Mouse (Mus musculus): ENCODE measurements at regions not wholly inside any gene's neighbourhood (a gene's known extent, or its start where the extent isn't known, plus 50 kb on each side); places are given as distances from the start of the nearest gene placed in this dataset.

- ATAC-seq (replicated peaks; ENCODE audit: insufficient number of reproducible peaks, low FRiP score, low TSS enrichment, poor library complexity, severe bottlenecking): no peak
Measured at GRCm38 (mm10) chr16:93166667-93167066, 340.7 kb upstream of the Runx1 start.

GRCm38 (mm10) chr16:93158526-93159226 is 332.7 kb upstream of the Runx1 start:
- no peak for ATAC-seq (replicated peaks; ENCODE audit: insufficient number of reproducible peaks, low FRiP score, low TSS enrichment, poor library complexity, severe bottlenecking)

DNA sequence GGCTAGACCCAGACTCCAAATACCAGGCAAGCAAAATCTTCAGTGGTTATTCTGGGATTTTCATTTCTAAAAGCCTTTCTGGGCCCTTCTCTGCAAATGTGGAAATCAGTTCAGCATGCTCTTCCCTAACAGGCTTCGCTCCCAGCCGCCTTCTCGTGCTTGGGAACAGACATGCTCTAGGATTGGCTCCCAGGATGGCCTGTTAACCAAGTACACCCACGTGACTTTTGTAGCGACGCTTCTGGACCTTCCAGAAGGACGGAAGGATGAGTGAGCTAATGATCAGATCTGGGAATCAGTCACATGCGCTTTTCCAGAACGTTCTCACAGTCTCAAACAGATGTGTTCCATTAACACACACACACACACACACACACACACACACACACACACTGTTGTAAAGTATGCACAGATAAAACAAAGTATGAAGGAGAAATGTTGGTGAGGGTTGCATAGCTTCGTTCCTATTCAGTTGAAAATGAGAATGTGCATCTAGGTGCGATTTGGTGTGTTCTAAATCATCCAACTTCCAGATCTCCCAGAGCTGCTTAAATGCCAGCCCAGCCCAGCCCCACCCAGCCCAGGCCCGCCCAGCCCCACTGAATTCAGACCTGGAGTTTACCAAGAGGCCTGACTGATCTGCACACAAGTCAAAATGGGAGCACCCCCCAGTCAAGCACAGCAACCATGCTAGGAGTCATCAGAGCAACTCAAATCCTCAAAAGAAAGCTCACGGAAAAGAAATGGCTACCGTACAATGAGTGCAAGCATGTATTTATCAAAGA is 327.8 kb upstream of the Runx1 start:
- ATAC-seq (replicated peaks; ENCODE audit: insufficient number of reproducible peaks, low FRiP score, low TSS enrichment, poor library complexity, severe bottlenecking): no peak

DNA sequence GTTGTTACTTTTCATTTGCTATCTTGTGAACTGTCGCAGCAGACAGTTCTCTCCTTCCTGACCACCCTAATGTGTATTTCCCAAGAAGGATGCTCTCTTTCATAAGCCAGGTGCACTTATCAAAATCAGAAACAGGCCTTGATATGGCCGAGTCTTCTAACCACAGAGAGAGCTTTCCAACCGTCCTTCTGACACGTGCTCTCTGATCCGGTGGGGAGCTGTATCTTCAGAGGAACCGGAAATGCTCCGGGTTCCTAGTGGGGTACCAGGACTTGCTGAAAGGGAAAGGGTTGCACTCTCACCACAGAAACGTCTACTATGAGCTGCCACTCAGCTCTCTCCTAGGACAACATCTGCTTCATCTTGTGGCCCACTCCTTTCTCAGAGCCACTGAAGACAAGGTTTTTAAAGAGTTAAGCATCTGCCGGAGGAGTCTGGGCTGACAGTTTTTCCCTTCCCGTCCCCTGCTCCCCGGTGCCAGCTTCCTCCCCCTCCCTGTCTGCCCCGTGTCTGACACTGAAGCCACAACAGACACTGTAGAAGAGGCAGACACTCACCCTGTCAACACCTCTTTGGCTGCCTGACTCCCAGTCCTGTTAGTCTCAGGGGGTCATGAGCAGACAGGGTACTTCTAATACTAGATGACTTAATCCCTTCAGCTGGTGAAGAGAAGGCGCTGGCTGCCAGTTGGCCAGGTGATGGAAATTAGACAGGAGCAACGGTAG is 327.0 kb upstream of the Runx1 start:
- ATAC-seq (replicated peaks; ENCODE audit: insufficient number of reproducible peaks, low FRiP score, low TSS enrichment, poor library complexity, severe bottlenecking): no peak; the same call in 1 of the 2 replicates

GRCm38 (mm10) chr16:93152057-93152456 is 326.1 kb upstream of the Runx1 start:
- no peak for ATAC-seq (replicated peaks; ENCODE audit: insufficient number of reproducible peaks, low FRiP score, low TSS enrichment, poor library complexity, severe bottlenecking)

GRCm38 (mm10) chr16:93151652-93152051 is 325.7 kb upstream of the Runx1 start:
- no peak for ATAC-seq (replicated peaks; ENCODE audit: insufficient number of reproducible peaks, low FRiP score, low TSS enrichment, poor library complexity, severe bottlenecking)

- ATAC-seq (replicated peaks; ENCODE audit: insufficient number of reproducible peaks, low FRiP score, low TSS enrichment, poor library complexity, severe bottlenecking): no peak
Measured at GRCm38 (mm10) chr16:93150451-93150850, 324.5 kb upstream of the Runx1 start.

GRCm38 (mm10) chr16:93147525-93148222 is 321.7 kb upstream of the Runx1 start:
- ATAC-seq (replicated peaks; ENCODE audit: insufficient number of reproducible peaks, low FRiP score, low TSS enrichment, poor library complexity, severe bottlenecking): no peak

DNA sequence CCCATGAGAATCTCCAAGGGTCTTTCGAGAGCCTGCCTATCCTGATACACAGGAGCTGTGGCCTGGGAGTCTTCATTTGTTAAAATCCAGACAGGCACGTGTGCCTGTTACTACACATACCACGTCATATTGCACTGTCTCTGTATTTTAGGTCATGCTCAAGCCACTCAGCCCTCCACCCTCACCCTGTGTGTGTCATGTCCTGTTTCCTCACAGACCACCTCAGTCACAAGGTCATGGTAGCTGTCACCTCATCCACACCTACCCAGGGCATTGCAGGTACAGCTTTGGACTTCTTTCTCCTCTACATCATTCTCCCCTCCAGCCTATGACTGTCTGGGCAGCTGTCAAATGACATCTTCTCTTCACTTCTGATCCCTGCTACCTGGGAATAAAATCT is 320.9 kb upstream of the Runx1 start:
- peak; percentile 73 for ATAC-seq (replicated peaks; ENCODE audit: insufficient number of reproducible peaks, low FRiP score, low TSS enrichment, poor library complexity, severe bottlenecking)

GRCm38 (mm10) chr16:93145617-93146016 is 319.7 kb upstream of the Runx1 start:
- ATAC-seq (replicated peaks; ENCODE audit: insufficient number of reproducible peaks, low FRiP score, low TSS enrichment, poor library complexity, severe bottlenecking): no peak

DNA sequence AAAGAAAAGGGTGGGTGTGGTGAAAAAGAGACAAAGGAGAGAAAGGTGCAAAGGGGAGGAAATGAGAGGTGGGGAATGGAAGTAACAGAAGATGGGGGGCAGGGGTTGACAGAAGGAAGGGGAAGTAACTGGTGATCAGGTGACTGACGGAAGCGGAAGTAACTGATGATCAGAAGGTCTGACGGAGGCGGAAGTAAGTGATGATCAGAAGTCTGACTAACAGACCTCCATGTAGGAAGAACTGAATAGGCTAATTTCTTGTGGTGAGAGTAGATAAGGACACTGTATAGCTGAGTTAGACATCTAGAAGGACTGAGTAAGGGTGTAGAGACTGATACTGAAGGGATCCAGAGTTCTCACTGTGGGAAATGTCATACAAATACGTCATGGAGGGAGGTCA is 318.1 kb upstream of the Runx1 start:
- peak; percentile 62 for ATAC-seq (replicated peaks; ENCODE audit: insufficient number of reproducible peaks, low FRiP score, low TSS enrichment, poor library complexity, severe bottlenecking)

DNA sequence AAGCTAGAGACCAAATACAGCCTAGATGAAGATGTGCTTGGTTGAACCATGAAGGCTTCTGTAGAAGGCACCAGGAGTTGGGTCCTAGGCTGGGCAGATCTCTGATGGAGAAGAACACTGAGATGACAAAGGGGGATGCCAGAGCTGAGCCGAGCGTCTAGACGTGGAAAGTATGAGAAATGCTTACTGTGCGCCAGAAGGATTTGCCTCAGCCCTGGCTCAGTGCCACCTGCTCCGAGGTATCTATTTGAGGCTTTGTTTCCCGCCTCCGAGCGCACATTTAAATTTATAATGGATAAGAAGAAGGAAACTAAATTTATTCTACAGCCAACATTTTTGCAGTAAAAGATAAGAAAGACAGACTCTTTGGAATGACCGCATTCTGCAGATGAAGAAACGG is 317.2 kb upstream of the Runx1 start:
- no peak for ATAC-seq (replicated peaks; ENCODE audit: insufficient number of reproducible peaks, low FRiP score, low TSS enrichment, poor library complexity, severe bottlenecking)

DNA sequence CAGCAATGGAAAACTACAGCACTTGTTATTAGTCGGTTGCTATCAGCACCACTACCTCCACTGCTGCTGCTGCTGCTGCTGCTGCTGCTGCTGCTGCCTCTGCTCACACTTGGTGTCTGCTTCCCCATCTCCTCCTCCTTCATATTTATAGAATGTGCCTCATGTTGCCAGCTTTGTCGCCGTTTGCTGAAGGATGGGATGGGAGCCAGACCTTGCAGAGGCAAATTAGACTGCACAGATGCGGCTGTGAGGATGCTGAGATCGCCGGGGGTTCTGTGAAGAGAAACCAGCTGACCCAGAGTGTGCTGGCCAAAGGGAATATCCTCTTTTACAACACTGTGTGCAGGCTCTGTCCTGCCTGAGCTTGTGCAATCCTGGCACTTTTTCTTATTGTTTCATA is 316.0 kb upstream of the Runx1 start:
- no peak for ATAC-seq (replicated peaks; ENCODE audit: insufficient number of reproducible peaks, low FRiP score, low TSS enrichment, poor library complexity, severe bottlenecking)

DNA sequence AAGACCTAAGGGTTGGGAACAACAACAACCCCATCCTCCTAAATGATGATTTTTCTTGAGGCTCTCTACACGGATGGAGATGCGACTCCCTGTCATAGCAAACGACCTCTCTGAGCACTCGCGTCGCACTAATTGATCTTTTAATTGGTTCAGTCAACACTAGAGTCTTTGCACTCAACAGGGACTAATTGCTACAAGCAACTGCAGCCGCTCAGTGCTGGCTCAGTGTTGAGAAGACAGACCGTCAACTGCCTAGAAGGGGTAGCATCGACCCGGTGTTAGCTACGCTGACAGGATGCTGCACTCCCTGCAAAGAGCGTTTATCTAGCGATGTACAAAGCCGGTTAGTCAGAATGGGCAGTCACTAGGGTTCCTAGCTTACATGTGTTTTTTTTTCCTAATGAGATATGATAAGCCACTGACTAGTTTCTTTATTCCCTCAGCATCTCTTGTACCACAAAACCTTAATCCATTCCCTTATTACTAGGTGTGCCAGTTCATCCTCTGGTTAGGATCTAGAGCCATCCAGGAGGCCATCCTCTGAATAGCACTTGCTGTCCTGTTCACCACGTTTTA is 314.7 kb upstream of the Runx1 start:
- no peak for ATAC-seq (replicated peaks; ENCODE audit: insufficient number of reproducible peaks, low FRiP score, low TSS enrichment, poor library complexity, severe bottlenecking)

GRCm38 (mm10) chr16:93137249-93137648 is 311.3 kb upstream of the Runx1 start:
- no peak for ATAC-seq (replicated peaks; ENCODE audit: insufficient number of reproducible peaks, low FRiP score, low TSS enrichment, poor library complexity, severe bottlenecking)

- no peak for ATAC-seq (replicated peaks; ENCODE audit: insufficient number of reproducible peaks, low FRiP score, low TSS enrichment, poor library complexity, severe bottlenecking)
Measured at GRCm38 (mm10) chr16:93131404-93131803, 305.5 kb upstream of the Runx1 start.

DNA sequence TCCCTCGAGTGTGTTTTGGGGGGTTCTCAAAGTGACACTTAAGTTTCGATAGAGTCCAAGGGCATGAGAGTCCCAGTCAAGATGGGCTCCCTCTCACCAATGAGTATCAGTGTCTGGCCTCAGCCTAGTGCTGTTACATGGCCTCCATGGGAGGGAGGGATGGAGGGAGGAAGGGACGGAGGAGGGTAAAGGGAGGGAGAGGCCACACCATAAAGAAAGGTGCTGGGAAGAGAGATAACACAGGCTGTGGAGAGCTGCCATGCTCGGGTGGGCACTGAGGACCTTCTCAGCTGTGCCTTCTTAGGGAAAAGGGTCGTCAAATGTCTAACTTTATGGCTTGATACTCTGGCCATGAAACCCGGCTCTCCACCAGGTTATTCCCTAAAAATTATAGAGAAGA is 304.7 kb upstream of the Runx1 start:
- no peak for ATAC-seq (replicated peaks; ENCODE audit: insufficient number of reproducible peaks, low FRiP score, low TSS enrichment, poor library complexity, severe bottlenecking)

DNA sequence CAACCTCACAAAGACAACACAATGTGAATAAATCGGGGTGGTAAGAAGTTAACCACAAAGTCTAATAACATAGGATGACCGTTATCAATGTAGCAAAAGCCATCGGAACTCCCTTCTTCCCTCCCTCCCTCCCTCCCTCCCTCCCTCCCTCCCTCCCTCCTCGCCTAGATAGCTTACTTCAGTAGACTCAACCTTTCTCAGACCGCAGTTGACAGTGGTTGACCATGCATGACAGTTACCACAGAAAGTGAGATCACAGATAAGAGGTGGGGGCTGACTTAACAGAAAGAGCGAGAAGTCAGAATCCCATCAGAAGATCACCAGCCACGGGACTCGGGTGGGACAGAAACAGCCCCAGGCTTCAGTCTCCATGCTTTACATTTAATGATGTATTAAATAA is 297.8 kb upstream of the Runx1 start:
- ATAC-seq (replicated peaks; ENCODE audit: insufficient number of reproducible peaks, low FRiP score, low TSS enrichment, poor library complexity, severe bottlenecking): 0 out of 2 replicates have a peak, but pooled peaks have one; percentile 50
